Mouse (Mus musculus) thymus, adult 2 months (tissue): ENCODE results near the gene S100a4.

Source experiments
- CTCF ChIP-seq: fragments of 200-500 bp; IDR thresholded peaks from 2 replicates; pipeline ENCODE4 v1.5.1; 2012; ENCODE audit warnings: mild to moderate bottlenecking, control low read depth, low read length, moderate library complexity, borderline replicate concordance; ENCODE audit not compliant: control insufficient read depth, poor library complexity, insufficient read depth; ENCODE audit errors: extremely low read depth
- POLR2A ChIP-seq: fragments of 200-500 bp; IDR thresholded peaks from 2 replicates; pipeline ENCODE4 v1.6.1; 2012; ENCODE audit warnings: mild to moderate bottlenecking, low read length, control low read depth, moderate library complexity; ENCODE audit not compliant: control insufficient read depth, poor library complexity, insufficient read depth; ENCODE audit errors: extremely low read depth

DNA sequence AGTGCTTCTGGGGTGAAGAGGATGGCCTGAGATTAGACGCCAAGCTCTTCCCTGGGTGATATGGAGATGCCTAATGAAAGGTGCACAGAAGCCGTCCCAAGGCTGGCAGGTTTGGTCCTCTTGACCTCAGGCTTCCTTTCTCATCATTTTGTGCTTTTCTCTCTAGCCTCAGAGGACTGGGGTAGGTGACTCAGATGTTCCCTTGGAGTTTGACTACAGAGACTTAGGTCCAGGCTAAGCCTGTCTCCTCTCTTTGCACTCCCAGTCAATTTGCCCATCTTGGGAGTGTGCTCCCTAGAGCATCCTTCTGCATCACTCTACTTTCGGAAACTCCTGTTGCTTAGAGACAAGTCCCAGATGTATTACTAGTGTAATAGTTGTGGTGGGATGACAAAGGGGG lies 3.8 kb downstream of the S100a4 start:
- TF ChIP-seq CTCF (no peak), POLR2A (no peak)
